16 mouse cellular contexts compared by ENCODE assay signal in genomic region chr1:59579327-59579726, GRCm38 (mm10).
DNase-seq lines count a peak whose midpoint lies in the region; ATAC-seq and TF ChIP-seq lines count a peak whose summit lies in the region.
"Had no signal": no experiment of that assay in that cellular context is flagged by ENCODE, and none has a peak within 500 bp of the region (broad histone marks: within the 10 kb centered on the region; RNA-seq: fewer than 3 reads in every experiment).

No protein-coding gene starts in this region.

- no peak overlapping the region for H3K4me3 ChIP-seq in CH12.LX (replicated peaks in 1 of 3; ENCODE audit: low read depth in 2 of 3, low read length in 2 of 3, poor library complexity in 1 of 3)
- no peak overlapping the region for H3K4me3 ChIP-seq in hindbrain, embryonic 16.5 days (ENCODE audit: low read length)
- H3K4me3 ChIP-seq: hindbrain, embryonic 13.5 days; layer of hippocampus, adult 2 months; limb, embryonic 12.5 days had no signal

- TF ChIP-seq EP300 in CH12.LX (IDR thresholded peaks at IDR 0.05; ENCODE audit: low read length), result no peak

- no peak for TF ChIP-seq RAD21 in CH12.LX (IDR thresholded peaks at IDR 0.05; ENCODE audit: low read depth, low read length)

- no peak for TF ChIP-seq CTCF in CH12.LX (conservative IDR thresholded peaks at IDR 0.05 in 1 of 2, IDR thresholded peaks at IDR 0.05 in 1 of 2; ENCODE audit: low read depth in 2 of 2, low read length in 2 of 2)

- no peak for ATAC-seq in hindbrain, embryonic 16.5 days
- ATAC-seq in megakaryocyte progenitor cell, adult 5-6 weeks (replicated peaks; ENCODE audit: poor library complexity), result no peak
- ATAC-seq: CD4-positive, CD25-positive, alpha-beta regulatory T cell, adult 4 months; forebrain, postnatal 0 days had no signal

- in situ Hi-C loops in CH12.LX (cut with MboI; ENCODE audit: low pct_ligation_motif_present, low pct_unique_long_range_greater_than_20kb, low sequenced_read_pairs), result no loop called here

- dilution Hi-C loops in CH12.LX (cut with MboI; ENCODE audit: extremely low pct_ligation_motif_present, extremely low pct_unique_long_range_greater_than_20kb, low sequenced_read_pairs), result no loop called here

- H3K36me3 ChIP-seq in CH12.LX (replicated peaks in 1 of 2; ENCODE audit: control insufficient read depth in 1 of 2, insufficient read depth in 1 of 2, low read length in 1 of 2), result no peaks in the 10 kb centered on the region
- H3K36me3 ChIP-seq in hindbrain, embryonic 16.5 days (ENCODE audit: control insufficient read depth, insufficient read depth, low read length), result no peaks in the 10 kb centered on the region
- H3K36me3 ChIP-seq: hindbrain, embryonic 13.5 days; limb, embryonic 12.5 days had no signal

- peak; percentile 85 for DNase-seq in heart, adult 11 months
- no peak for DNase-seq in heart, postnatal 4 days
- no peak for DNase-seq in CH12.LX (ENCODE audit: extremely low read depth)
- peak; percentile 81 for DNase-seq in cerebellum, adult 9-11 months
- DNase-seq in lung, postnatal 10 days, result peak; percentile 24
- DNase-seq in layer of hippocampus, adult 11-12 months (ENCODE audit: low spot score), result no peak
- DNase-seq: forebrain, postnatal 0 days; heart, adult 18-20 months; thymus, postnatal 25 days had no signal

- H3K9me3 ChIP-seq in CH12.LX (replicated peaks; ENCODE audit: low read length), result no peaks in the 10 kb centered on the region
- H3K9me3 ChIP-seq in hindbrain, embryonic 16.5 days (ENCODE audit: control insufficient read depth, low read length), result no peaks in the 10 kb centered on the region
- H3K9me3 ChIP-seq: hindbrain, embryonic 13.5 days; limb, embryonic 12.5 days had no signal

- no peak for TF ChIP-seq POLR2A in CH12.LX (IDR thresholded peaks at IDR 0.05; ENCODE audit: low read depth, low read length)

- H3K4me2 ChIP-seq in CH12.LX (ENCODE audit: insufficient read depth, low read depth, poor library complexity, severe bottlenecking), result no peak overlapping the region
- H3K4me2 ChIP-seq in hindbrain, embryonic 16.5 days (ENCODE audit: low read length), result no peak overlapping the region
- H3K4me2 ChIP-seq: hindbrain, embryonic 13.5 days; limb, embryonic 12.5 days had no signal

- H3K27me3 ChIP-seq in CH12.LX (replicated peaks), result no peaks in the 10 kb centered on the region
- no peaks in the 10 kb centered on the region for H3K27me3 ChIP-seq in hindbrain, embryonic 16.5 days (replicated peaks; ENCODE audit: control insufficient read depth, insufficient read depth, low read length)
- H3K27me3 ChIP-seq: Patski had no signal

- H3K79me2 ChIP-seq in CH12.LX (replicated peaks; ENCODE audit: control insufficient read depth, extremely low read depth, insufficient read depth, poor library complexity, severe bottlenecking), result no peaks in the 10 kb centered on the region

- WGBS in hindbrain, embryonic 16.5 days, result 72% methylated on average over 5 of the region's 5 CpGs

- H3K27ac ChIP-seq in CH12.LX (ENCODE audit: insufficient read depth, low read depth), result no peak overlapping the region
- no peak overlapping the region for H3K27ac ChIP-seq in hindbrain, embryonic 16.5 days (ENCODE audit: low read depth, low read length)
- H3K27ac ChIP-seq: hindbrain, embryonic 13.5 days; layer of hippocampus, adult 2 months; limb, embryonic 12.5 days had no signal

- H3K4me1 ChIP-seq in CH12.LX (ENCODE audit: control insufficient read depth in 1 of 2, insufficient read depth in 2 of 2), result peaks cover 4 to 23% of the 10 kb centered on the region in 2 experiments; a peak in 3 of 4 replicates
- 0 out of 2 replicates have a peak, but pooled peaks cover under 1% of the 10 kb centered on the region for H3K4me1 ChIP-seq in hindbrain, embryonic 16.5 days (ENCODE audit: control insufficient read depth, insufficient read depth, low read depth, low read length)

- H3K9ac ChIP-seq in CH12.LX (ENCODE audit: insufficient read depth, low read depth), result no peak overlapping the region
- H3K9ac ChIP-seq in hindbrain, embryonic 16.5 days (ENCODE audit: low read depth, low read length), result no peak overlapping the region
- H3K9ac ChIP-seq: forebrain, postnatal 0 days; hindbrain, embryonic 13.5 days; limb, embryonic 12.5 days had no signal

TF ChIP-seq in CH12.LX, 34 proteins besides CTCF, POLR2A, EP300 and RAD21:
- TF ChIP-seq ZC3H11A (IDR thresholded peaks at IDR 0.05; ENCODE audit: low read depth, low read length) (no peak), TCF12 (IDR thresholded peaks at IDR 0.05; ENCODE audit: low read depth, low read length) (0 out of 2 replicates have a peak, but pooled peaks have one; percentile 12), ETS1 (conservative IDR thresholded peaks at IDR 0.05; ENCODE audit: low read depth, low read length) (0 out of 2 replicates have a peak, but pooled peaks have one; percentile 9)

Comparison
In these comparisons a context has a peak if more than half of its experiments do, and no peak if none do; other contexts are left out.
1. DNase-seq: peak in heart, adult 11 months (single experiment), cerebellum, adult 9-11 months (single experiment) and lung, postnatal 10 days (single experiment); none in heart, postnatal 4 days (single experiment), CH12.LX (single experiment) and layer of hippocampus, adult 11-12 months (single experiment).